Mouse (Mus musculus) hindbrain, embryonic 14.5 days (tissue): Measurements from ENCODE around the gene Cmtr2. TPM values are rescaled to one million over a fixed set of nuclear protein-coding genes. Genes with fewer than 3 reads are reported as not detected.
A peak's percentile ranks its signal among the peaks of the same experiment; 100 is the strongest.

Experiments used
- ATAC-seq: fragments of 200-750 bp; cut with Nextera tagmentation; 2 replicates; pipeline ENCODE4 v1.8.0; 2017; ENCODE audit warnings: moderate number of reproducible peaks, mild to moderate bottlenecking, moderate TSS enrichment, moderate library complexity; ENCODE audit not compliant: low FRiP score
- DNase-seq: peaks from one replicate; pipeline ENCODE4 v3.0.0-alpha.2; 2015; ENCODE audit warnings: low spot score
- H3K27ac ChIP-seq: fragments of 300-500 bp; sonication (generic); 2 replicates; pipeline ENCODE4 v1.5.1; 2014; ENCODE audit warnings: mild to moderate bottlenecking, moderate library complexity
- H3K27me3 ChIP-seq: fragments of 300-500 bp; sonication (generic); 2 replicates; pipeline ENCODE4 v1.6.1; 2014; ENCODE audit warnings: mild to moderate bottlenecking, low read length, mixed read lengths; ENCODE audit not compliant: control insufficient read depth, insufficient read depth
- H3K36me3 ChIP-seq: fragments of 300-500 bp; sonication (generic); replicated peaks from 2 replicates; pipeline ENCODE4 v1.6.1; 2014; ENCODE audit not compliant: control insufficient read depth, insufficient read depth
- H3K4me1 ChIP-seq: fragments of 300-500 bp; sonication (generic); replicated peaks from 2 replicates; pipeline ENCODE4 v1.6.1; 2014; ENCODE audit warnings: antibody characterized with exemption, low read length, mixed read lengths; ENCODE audit not compliant: control insufficient read depth, insufficient read depth
- H3K4me2 ChIP-seq: fragments of 300-500 bp; sonication (generic); replicated peaks from 2 replicates; pipeline ENCODE4 v1.6.1; 2014; ENCODE audit warnings: mild to moderate bottlenecking, moderate library complexity
- H3K4me3 ChIP-seq: fragments of 300-500 bp; sonication (generic); replicated peaks from 2 replicates; pipeline ENCODE4 v1.5.1; 2014; ENCODE audit warnings: mild to moderate bottlenecking, low read length
- H3K9ac ChIP-seq: fragments of 300-500 bp; sonication (generic); 2 replicates; pipeline ENCODE4 v1.6.1; 2014
- H3K9me3 ChIP-seq: fragments of 300-500 bp; sonication (generic); 2 replicates; pipeline ENCODE4 v1.6.1; 2016; ENCODE audit warnings: low read length; ENCODE audit not compliant: control insufficient read depth
- WGBS: fragments of 180-500 bp; shearing (Covaris S2); extraction: QIAGEN DNeasy Blood & Tissue Kit; methylation state at CpG from one replicate; pipeline ENCODE4 v1.1.7; 2014; 5-methylcytosine and 5-hydroxymethylcytosine counted together
- polyA plus RNA-seq: library from polyadenylated mRNA; unstranded; fragments of >200 nt; fragmentation: Nextera tagmentation; extraction: Ambion mirVana; gene quantifications from 2 replicates; pipeline ENCODE4 v1.2.1, GENCODE M21; 2014

The Cmtr2 gene
- polyA plus RNA-seq, 1 experiment from 2014 or later, result 10.8 TPM

GRCm38 (mm10) chr8:110188961-110189750, 26.3 kb upstream of the Cmtr2 start:
- no peak overlapping the region for H3K4me3 ChIP-seq
- H3K36me3 ChIP-seq, result no peaks in the 10 kb centered on the region
- no peak overlapping the region for H3K4me2 ChIP-seq
- H3K4me1 ChIP-seq, result peaks cover 8% of the 10 kb centered on the region; the same call in 1 of the 2 replicates
- no peak overlapping the region for H3K9ac ChIP-seq
- 25% methylated on average over 8 of the region's 8 CpGs for WGBS
- no peaks in the 10 kb centered on the region for H3K9me3 ChIP-seq
- DNase-seq (no peak), ATAC-seq (no peak)
- no peaks in the 10 kb centered on the region for H3K27me3 ChIP-seq
- H3K27ac ChIP-seq, result peak overlapping the region; percentile 45

GRCm38 (mm10) chr8:110196678-110197077, 18.8 kb upstream of the Cmtr2 start:
- Histone ChIP-seq H3K9ac (no peak overlapping the region), H3K27ac (no peak overlapping the region), H3K27me3 (peaks cover 6% of the 10 kb centered on the region; the same call in 1 of the 2 replicates), H3K4me1 (0 out of 2 replicates have a peak, but pooled peaks cover 3% of the 10 kb centered on the region), H3K4me2 (no peak overlapping the region), H3K9me3 (no peaks in the 10 kb centered on the region), H3K4me3 (no peak overlapping the region), H3K36me3 (no peaks in the 10 kb centered on the region)
- ATAC-seq (no peak), DNase-seq (peak; percentile 74)
- 2% methylated on average over 5 of the region's 5 CpGs for WGBS

GRCm38 (mm10) chr8:110201806-110202205, 13.7 kb upstream of the Cmtr2 start:
- H3K27me3 ChIP-seq, result peaks cover 6% of the 10 kb centered on the region; the same call in 1 of the 2 replicates
- ATAC-seq (no peak), DNase-seq (peak; percentile 65)
- no peak overlapping the region for H3K9ac ChIP-seq
- no peaks in the 10 kb centered on the region for H3K9me3 ChIP-seq
- H3K4me1 ChIP-seq, result 0 out of 2 replicates have a peak, but pooled peaks cover under 1% of the 10 kb centered on the region
- 32% methylated on average over 11 of the region's 11 CpGs for WGBS
- H3K27ac ChIP-seq, result no peak overlapping the region
- no peak overlapping the region for H3K4me2 ChIP-seq
- H3K4me3 ChIP-seq, result no peak overlapping the region
- no peaks in the 10 kb centered on the region for H3K36me3 ChIP-seq

- no peak for ATAC-seq
- H3K4me1 ChIP-seq, result peaks cover 22% of the 10 kb centered on the region
- no peak for DNase-seq
- no peaks in the 10 kb centered on the region for H3K9me3 ChIP-seq
- H3K4me2 ChIP-seq, result no peak overlapping the region
- H3K9ac ChIP-seq, result no peak overlapping the region
- H3K27me3 ChIP-seq, result no peaks in the 10 kb centered on the region
- WGBS, result 88% methylated on average over 5 of the region's 5 CpGs
- H3K36me3 ChIP-seq, result peaks cover 6% of the 10 kb centered on the region
- no peak overlapping the region for H3K4me3 ChIP-seq
- no peak overlapping the region for H3K27ac ChIP-seq
These were observed 788 bp downstream of the Cmtr2 start for GRCm38 (mm10) chr8:110216253-110216652.

- DNase-seq, result no peak
- no peaks in the 10 kb centered on the region for H3K9me3 ChIP-seq
- peak; percentile 51 for ATAC-seq
- no peaks in the 10 kb centered on the region for H3K27me3 ChIP-seq
- peak overlapping the region; percentile 79 for H3K27ac ChIP-seq
- peaks cover 22% of the 10 kb centered on the region for H3K4me1 ChIP-seq
- H3K9ac ChIP-seq, result peak overlapping the region; percentile 44
- H3K4me3 ChIP-seq, result peak overlapping the region; percentile 57
- H3K4me2 ChIP-seq, result peak overlapping the region; percentile 90
- peaks cover 16% of the 10 kb centered on the region for H3K36me3 ChIP-seq
- 32% methylated on average over 5 of the region's 5 CpGs for WGBS
These were observed 1.7 kb downstream of the Cmtr2 start for GRCm38 (mm10) chr8:110217198-110217597.

GRCm38 (mm10) chr8:110217681-110218131, 2.2 kb downstream of the Cmtr2 start:
- Histone ChIP-seq H3K4me1 (peaks cover 22% of the 10 kb centered on the region), H3K9ac (peak overlapping the region; percentile 64), H3K27me3 (no peaks in the 10 kb centered on the region), H3K4me2 (peak overlapping the region; percentile 90), H3K27ac (peak overlapping the region; percentile 79), H3K4me3 (peak overlapping the region; percentile 57), H3K36me3 (peaks cover 21% of the 10 kb centered on the region), H3K9me3 (no peaks in the 10 kb centered on the region)
- 0% methylated on average over 41 of the region's 43 CpGs for WGBS
- ATAC-seq (peak; percentile 100), DNase-seq (peak; percentile 99)

GRCm38 (mm10) chr8:110218511-110218910, 3.0 kb downstream of the Cmtr2 start:
- H3K27ac ChIP-seq, result no peak overlapping the region
- WGBS, result 81% methylated on average over 5 of the region's 5 CpGs
- peak overlapping the region; percentile 90 for H3K4me2 ChIP-seq
- no peaks in the 10 kb centered on the region for H3K27me3 ChIP-seq
- ATAC-seq (no peak), DNase-seq (no peak)
- H3K9ac ChIP-seq, result peak overlapping the region; percentile 64
- peaks cover 22% of the 10 kb centered on the region for H3K4me1 ChIP-seq
- no peaks in the 10 kb centered on the region for H3K9me3 ChIP-seq
- peak overlapping the region; percentile 57 for H3K4me3 ChIP-seq
- peaks cover 28% of the 10 kb centered on the region for H3K36me3 ChIP-seq

- Histone ChIP-seq H3K4me3 (no peak overlapping the region), H3K4me1 (peaks cover 22% of the 10 kb centered on the region), H3K27me3 (no peaks in the 10 kb centered on the region), H3K27ac (no peak overlapping the region), H3K36me3 (peaks cover 39% of the 10 kb centered on the region), H3K4me2 (no peak overlapping the region), H3K9me3 (no peaks in the 10 kb centered on the region), H3K9ac (no peak overlapping the region)
- WGBS, result 95% methylated on average over 14 of the region's 14 CpGs
- no peak for ATAC-seq
- DNase-seq, result no peak
These were observed 5.5 kb downstream of the Cmtr2 start for GRCm38 (mm10) chr8:110220936-110221335.

GRCm38 (mm10) chr8:110230803-110231202, 15.3 kb downstream of the Cmtr2 start:
- H3K9me3 ChIP-seq, result no peaks in the 10 kb centered on the region
- no peak overlapping the region for H3K4me3 ChIP-seq
- no peak overlapping the region for H3K27ac ChIP-seq
- H3K4me1 ChIP-seq, result 0 out of 2 replicates have a peak, but pooled peaks cover 5% of the 10 kb centered on the region
- no peak for DNase-seq
- no peaks in the 10 kb centered on the region for H3K27me3 ChIP-seq
- ATAC-seq, result no peak
- no peaks in the 10 kb centered on the region for H3K36me3 ChIP-seq
- 51% methylated on average over 6 of the region's 6 CpGs for WGBS
- no peak overlapping the region for H3K9ac ChIP-seq
- no peak overlapping the region for H3K4me2 ChIP-seq
